In genomic region chr8:94857011-94857345, GRCm38 (mm10) we compare ENCODE assay signal across 8 mouse cellular contexts. TPM values are rescaled to one million over a fixed set of nuclear protein-coding genes. Genes with fewer than 3 reads are reported as not detected.
DNase-seq lines count a peak whose midpoint lies in the region; ATAC-seq and TF ChIP-seq lines count a peak whose summit lies in the region.
"Had no signal": no experiment of that assay in that cellular context is flagged by ENCODE, and none has a peak within 500 bp of the region (broad histone marks: within the 10 kb centered on the region; RNA-seq: fewer than 3 reads in every experiment).

No protein-coding gene starts in this region.

- peaks cover 57% of the 10 kb centered on the region for H3K36me3 ChIP-seq in lung, embryonic 14.5 days (ENCODE audit: insufficient read depth)
- peaks cover 40% of the 10 kb centered on the region for H3K36me3 ChIP-seq in forebrain, embryonic 12.5 days (replicated peaks)
- peaks cover 51% of the 10 kb centered on the region for H3K36me3 ChIP-seq in limb, embryonic 12.5 days
- H3K36me3 ChIP-seq in neural tube, embryonic 15.5 days: peaks cover 41% of the 10 kb centered on the region

- no peaks in the 10 kb centered on the region for H3K27me3 ChIP-seq in lung, embryonic 14.5 days (ENCODE audit: insufficient read depth, low read length)
- no peaks in the 10 kb centered on the region for H3K27me3 ChIP-seq in forebrain, embryonic 12.5 days
- no peaks in the 10 kb centered on the region for H3K27me3 ChIP-seq in limb, embryonic 12.5 days
- H3K27me3 ChIP-seq in neural tube, embryonic 15.5 days (replicated peaks): no peaks in the 10 kb centered on the region

- H3K4me1 ChIP-seq in lung, embryonic 14.5 days (ENCODE audit: insufficient read depth): peaks cover 2% of the 10 kb centered on the region; the same call in 1 of the 2 replicates
- H3K4me1 ChIP-seq in forebrain, embryonic 12.5 days: peaks cover 20% of the 10 kb centered on the region
- H3K4me1 ChIP-seq in limb, embryonic 12.5 days (replicated peaks): peaks cover 13% of the 10 kb centered on the region
- H3K4me1 ChIP-seq in neural tube, embryonic 15.5 days: peaks cover 18% of the 10 kb centered on the region

- no peaks in the 10 kb centered on the region for H3K9me3 ChIP-seq in lung, embryonic 14.5 days (ENCODE audit: low read depth, low read length)
- no peaks in the 10 kb centered on the region for H3K9me3 ChIP-seq in forebrain, embryonic 12.5 days
- H3K9me3 ChIP-seq in limb, embryonic 12.5 days: no peaks in the 10 kb centered on the region
- no peaks in the 10 kb centered on the region for H3K9me3 ChIP-seq in neural tube, embryonic 15.5 days (replicated peaks)

- DNase-seq in lung, embryonic 14.5 days: no peak
- DNase-seq in lung, postnatal 4 days: no peak
- no peak for DNase-seq in frontal cortex, postnatal 14 days (ENCODE audit: low spot score in 2 of 2)
- DNase-seq in lung, postnatal 25 days (ENCODE audit: low spot score): no peak

- no peak for TF ChIP-seq CTCF in lung, embryonic 14.5 days (IDR thresholded peaks at IDR 0.05; ENCODE audit: low read depth)

- no peak overlapping the region for H3K9ac ChIP-seq in lung, embryonic 14.5 days
- H3K9ac ChIP-seq in forebrain, embryonic 12.5 days: 0 out of 2 replicates have a peak overlapping the region, but pooled peaks have one; percentile 97
- H3K9ac ChIP-seq in limb, embryonic 12.5 days (replicated peaks): no peak overlapping the region
- no peak overlapping the region for H3K9ac ChIP-seq in neural tube, embryonic 15.5 days (replicated peaks)

- H3K4me2 ChIP-seq in lung, embryonic 14.5 days: no peak overlapping the region
- peak overlapping the region; percentile 22; the same call in 1 of the 2 replicates for H3K4me2 ChIP-seq in forebrain, embryonic 12.5 days
- H3K4me2 ChIP-seq in limb, embryonic 12.5 days: peak overlapping the region; percentile 21; the same call in 1 of the 2 replicates
- peak overlapping the region; percentile 31; the same call in 1 of the 2 replicates for H3K4me2 ChIP-seq in neural tube, embryonic 15.5 days

- 0 out of 2 replicates have a peak, but pooled peaks have one; percentile 7 for ATAC-seq in lung, embryonic 14.5 days (ENCODE audit: insufficient read depth)
- no peak; the same call in 1 of the 2 replicates for ATAC-seq in forebrain, embryonic 12.5 days (ENCODE audit: low FRiP score)
- ATAC-seq in limb, embryonic 12.5 days (ENCODE audit: insufficient number of reproducible peaks, insufficient read depth, low FRiP score, low TSS enrichment, low read depth): no peak
- ATAC-seq in neural tube, embryonic 15.5 days (ENCODE audit: low FRiP score): peak; percentile 18; the same call in 1 of the 2 replicates

- 26% methylated on average over 5 of the region's 5 CpGs for WGBS in lung, embryonic 14.5 days
- 26% methylated on average over 5 of the region's 5 CpGs for WGBS in forebrain, embryonic 12.5 days
- WGBS in limb, embryonic 12.5 days: 34% methylated on average over 5 of the region's 5 CpGs
- WGBS in neural tube, embryonic 15.5 days: 33% methylated on average over 5 of the region's 5 CpGs

- H3K4me3 ChIP-seq in lung, embryonic 14.5 days (ENCODE audit: low read depth, low read length): peak overlapping the region; percentile 66
- H3K4me3 ChIP-seq in forebrain, embryonic 12.5 days (replicated peaks): peak overlapping the region; percentile 98
- H3K4me3 ChIP-seq in limb, embryonic 12.5 days (replicated peaks): peak overlapping the region; percentile 97; the same call in 1 of the 2 replicates
- peak overlapping the region; percentile 92 for H3K4me3 ChIP-seq in neural tube, embryonic 15.5 days (replicated peaks)

- no peak overlapping the region for H3K27ac ChIP-seq in lung, embryonic 14.5 days (ENCODE audit: low read depth)
- H3K27ac ChIP-seq in forebrain, embryonic 12.5 days: no peak overlapping the region
- H3K27ac ChIP-seq in limb, embryonic 12.5 days: no peak overlapping the region
- no peak overlapping the region; the same call in 1 of the 2 replicates for H3K27ac ChIP-seq in neural tube, embryonic 15.5 days (replicated peaks)

RNA-seq across cellular contexts. Expression of gene Polr2c, which starts 0.3 kb away (rescaled TPM):
- 162 and 169 TPM in 2 replicates for polyA plus RNA-seq in lung, embryonic 14.5 days (2014; fragmentation: Nextera tagmentation; extraction: Ambion mirVana)
- polyA plus RNA-seq in forebrain, embryonic 12.5 days (2016; fragmentation: Nextera tagmentation; extraction: Ambion mirVana): 144 and 147 TPM in 2 replicates
- polyA plus RNA-seq in limb, embryonic 12.5 days (2016; fragmentation: Nextera tagmentation; extraction: Ambion mirVana): 161 and 173 TPM in 2 replicates
- polyA plus RNA-seq in neural tube, embryonic 15.5 days (2015; fragmentation: Nextera tagmentation; extraction: Ambion mirVana): 117 and 122 TPM in 2 replicates

RNA-seq across cellular contexts. Expression of gene Ciapin1, which starts 18.8 kb away (rescaled TPM):
- polyA plus RNA-seq in lung, embryonic 14.5 days (2014; fragmentation: Nextera tagmentation; extraction: Ambion mirVana): 96.0 and 105 TPM in 2 replicates
- 170 and 179 TPM in 2 replicates for polyA plus RNA-seq in forebrain, embryonic 12.5 days (2016; fragmentation: Nextera tagmentation; extraction: Ambion mirVana)
- polyA plus RNA-seq in limb, embryonic 12.5 days (2016; fragmentation: Nextera tagmentation; extraction: Ambion mirVana): 145 and 156 TPM in 2 replicates
- 177 and 195 TPM in 2 replicates for polyA plus RNA-seq in neural tube, embryonic 15.5 days (2015; fragmentation: Nextera tagmentation; extraction: Ambion mirVana)

RNA-seq across cellular contexts. Expression of gene Coq9, which starts 18.9 kb away (rescaled TPM):
- polyA plus RNA-seq in lung, embryonic 14.5 days (2014; fragmentation: Nextera tagmentation; extraction: Ambion mirVana): 58.3 and 61.0 TPM in 2 replicates
- 47.8 and 52.3 TPM in 2 replicates for polyA plus RNA-seq in forebrain, embryonic 12.5 days (2016; fragmentation: Nextera tagmentation; extraction: Ambion mirVana)
- 61.8 and 64.4 TPM in 2 replicates for polyA plus RNA-seq in limb, embryonic 12.5 days (2016; fragmentation: Nextera tagmentation; extraction: Ambion mirVana)
- 61.4 and 66.6 TPM in 2 replicates for polyA plus RNA-seq in neural tube, embryonic 15.5 days (2015; fragmentation: Nextera tagmentation; extraction: Ambion mirVana)

RNA-seq across cellular contexts. Expression of gene Dok4, which starts 19.2 kb away (rescaled TPM):
- polyA plus RNA-seq in lung, embryonic 14.5 days (2014; fragmentation: Nextera tagmentation; extraction: Ambion mirVana): 32.5 and 36.5 TPM in 2 replicates
- polyA plus RNA-seq in forebrain, embryonic 12.5 days (2016; fragmentation: Nextera tagmentation; extraction: Ambion mirVana): 22.0 and 25.1 TPM in 2 replicates
- 18.9 and 20.0 TPM in 2 replicates for polyA plus RNA-seq in limb, embryonic 12.5 days (2016; fragmentation: Nextera tagmentation; extraction: Ambion mirVana)
- 100 and 116 TPM in 2 replicates for polyA plus RNA-seq in neural tube, embryonic 15.5 days (2015; fragmentation: Nextera tagmentation; extraction: Ambion mirVana)

RNA-seq across cellular contexts. Expression of gene Ccl17, which starts 46.7 kb away (rescaled TPM):
- polyA plus RNA-seq in lung, embryonic 14.5 days (2014; fragmentation: Nextera tagmentation; extraction: Ambion mirVana): not detected in 2 replicates
- 0.56 TPM in 1 of 2 replicates, not detected in the other for polyA plus RNA-seq in forebrain, embryonic 12.5 days (2016; fragmentation: Nextera tagmentation; extraction: Ambion mirVana)
- not detected in 2 replicates for polyA plus RNA-seq in limb, embryonic 12.5 days (2016; fragmentation: Nextera tagmentation; extraction: Ambion mirVana)
- polyA plus RNA-seq in neural tube, embryonic 15.5 days (2015; fragmentation: Nextera tagmentation; extraction: Ambion mirVana): 0.92 and 1.1 TPM in 2 replicates
- polyA plus RNA-seq: stomach, embryonic 14.5 days had no signal

Comparison
In these comparisons a context has a peak if more than half of its experiments do, and no peak if none do; other contexts are left out.
1. ATAC-seq: peak in lung, embryonic 14.5 days (single experiment) and neural tube, embryonic 15.5 days (single experiment); none in forebrain, embryonic 12.5 days (single experiment) and limb, embryonic 12.5 days (single experiment).
2. Peak in every context shown above with its lines, with median percentiles within 50 percentile points of each other: H3K4me3 ChIP-seq.